Mouse (Mus musculus): ENCODE data around the gene Sipa1l2. TPM values are rescaled to one million over a fixed set of nuclear protein-coding genes. Genes with fewer than 3 reads are reported as not detected.

Gene Sipa1l2
- total and polyA plus RNA-seq, 2 experiments from 2014 or later, result 11.5 to 62.2 TPM

- H3K36me3 ChIP-seq (ENCODE audit: insufficient read depth, low read length), result no peaks in the 10 kb centered on the region
- no peak overlapping the region for H3K4me2 ChIP-seq (ENCODE audit: low read depth, low read length)
- no peaks in the 10 kb centered on the region for H3K9me3 ChIP-seq (ENCODE audit: low read length)
- no peak for ATAC-seq
- no peak overlapping the region for H3K4me3 ChIP-seq (ENCODE audit: low read length)
- 66% methylated on average over 10 of the region's 10 CpGs for WGBS
- TF ChIP-seq CTCF (IDR thresholded peaks at IDR 0.05; ENCODE audit: low read depth), result no peak
- H3K27ac ChIP-seq, result no peak overlapping the region
- no peaks in the 10 kb centered on the region; the same call in 1 of the 2 replicates for H3K4me1 ChIP-seq (ENCODE audit: insufficient read depth, low read length)
- no peaks in the 10 kb centered on the region for H3K27me3 ChIP-seq (ENCODE audit: insufficient read depth, low read length)
- no peak overlapping the region for H3K9ac ChIP-seq (replicated peaks; ENCODE audit: low read length)
- DNase-seq (ENCODE audit: low spot score), result no peak
Measured at GRCm38 (mm10) chr8:125498508-125498907, 71.1 kb downstream of the Sipa1l2 start.

GRCm38 (mm10) chr8:125495545-125495944, 74.1 kb downstream of the Sipa1l2 start:
- no peaks in the 10 kb centered on the region; the same call in 1 of the 2 replicates for H3K4me1 ChIP-seq (ENCODE audit: insufficient read depth, low read length)
- no peak overlapping the region for H3K4me3 ChIP-seq (ENCODE audit: low read length)
- H3K9me3 ChIP-seq (ENCODE audit: low read length), result no peaks in the 10 kb centered on the region
- no peak overlapping the region for H3K9ac ChIP-seq (replicated peaks; ENCODE audit: low read length)
- ATAC-seq, result no peak
- TF ChIP-seq CTCF (IDR thresholded peaks at IDR 0.05; ENCODE audit: low read depth), result no peak
- DNase-seq (ENCODE audit: low spot score), result no peak
- H3K27ac ChIP-seq, result no peak overlapping the region
- H3K36me3 ChIP-seq (ENCODE audit: insufficient read depth, low read length), result peaks cover 16% of the 10 kb centered on the region
- no peaks in the 10 kb centered on the region for H3K27me3 ChIP-seq (ENCODE audit: insufficient read depth, low read length)
- H3K4me2 ChIP-seq (ENCODE audit: low read depth, low read length), result no peak overlapping the region
- 55% methylated on average over 2 of the region's 2 CpGs for WGBS

GRCm38 (mm10) chr8:125493254-125493815, 76.3 kb downstream of the Sipa1l2 start:
- 46% methylated on average over 6 of the region's 6 CpGs for WGBS
- H3K9me3 ChIP-seq (ENCODE audit: low read length), result no peaks in the 10 kb centered on the region
- DNase-seq (ENCODE audit: low spot score) (no peak), ATAC-seq (no peak)
- no peak for TF ChIP-seq CTCF (IDR thresholded peaks at IDR 0.05; ENCODE audit: low read depth)
- no peak overlapping the region for H3K9ac ChIP-seq (replicated peaks; ENCODE audit: low read length)
- H3K4me3 ChIP-seq (ENCODE audit: low read length), result no peak overlapping the region
- no peak overlapping the region for H3K4me2 ChIP-seq (ENCODE audit: low read depth, low read length)
- H3K36me3 ChIP-seq (ENCODE audit: insufficient read depth, low read length), result peaks cover 21% of the 10 kb centered on the region
- H3K4me1 ChIP-seq (ENCODE audit: insufficient read depth, low read length), result no peaks in the 10 kb centered on the region
- no peaks in the 10 kb centered on the region for H3K27me3 ChIP-seq (ENCODE audit: insufficient read depth, low read length)
- no peak overlapping the region for H3K27ac ChIP-seq

GRCm38 (mm10) chr8:125492416-125492815, 77.2 kb downstream of the Sipa1l2 start:
- 86% methylated on average over 11 of the region's 11 CpGs for WGBS
- H3K36me3 ChIP-seq (ENCODE audit: insufficient read depth, low read length), result peaks cover 21% of the 10 kb centered on the region
- no peak overlapping the region for H3K27ac ChIP-seq
- ATAC-seq, result no peak
- no peak overlapping the region for H3K4me2 ChIP-seq (ENCODE audit: low read depth, low read length)
- no peak overlapping the region for H3K4me3 ChIP-seq (ENCODE audit: low read length)
- no peaks in the 10 kb centered on the region for H3K9me3 ChIP-seq (ENCODE audit: low read length)
- no peak for DNase-seq (ENCODE audit: low spot score)
- no peak overlapping the region for H3K9ac ChIP-seq (replicated peaks; ENCODE audit: low read length)
- H3K27me3 ChIP-seq (ENCODE audit: insufficient read depth, low read length), result no peaks in the 10 kb centered on the region
- no peak for TF ChIP-seq CTCF (IDR thresholded peaks at IDR 0.05; ENCODE audit: low read depth)
- H3K4me1 ChIP-seq (ENCODE audit: insufficient read depth, low read length), result no peaks in the 10 kb centered on the region

GRCm38 (mm10) chr8:125488747-125489146, 80.9 kb downstream of the Sipa1l2 start:
- no peak overlapping the region for H3K4me2 ChIP-seq (ENCODE audit: low read depth, low read length)
- H3K9ac ChIP-seq (replicated peaks; ENCODE audit: low read length), result no peak overlapping the region
- DNase-seq (ENCODE audit: low spot score), result no peak
- H3K4me1 ChIP-seq (ENCODE audit: insufficient read depth, low read length), result no peaks in the 10 kb centered on the region
- H3K36me3 ChIP-seq (ENCODE audit: insufficient read depth, low read length), result peaks cover 21% of the 10 kb centered on the region
- 67% methylated on average over 1 of the region's 1 CpGs for WGBS
- H3K27ac ChIP-seq, result no peak overlapping the region
- no peaks in the 10 kb centered on the region for H3K27me3 ChIP-seq (ENCODE audit: insufficient read depth, low read length)
- TF ChIP-seq CTCF (IDR thresholded peaks at IDR 0.05; ENCODE audit: low read depth), result no peak
- ATAC-seq, result no peak
- no peaks in the 10 kb centered on the region for H3K9me3 ChIP-seq (ENCODE audit: low read length)
- H3K4me3 ChIP-seq (ENCODE audit: low read length), result no peak overlapping the region

- WGBS, result 81% methylated on average over 3 of the region's 3 CpGs
- H3K27me3 ChIP-seq (ENCODE audit: insufficient read depth, low read length), result no peaks in the 10 kb centered on the region
- H3K27ac ChIP-seq, result no peak overlapping the region
- H3K36me3 ChIP-seq (ENCODE audit: insufficient read depth, low read length), result peaks cover 12% of the 10 kb centered on the region
- H3K4me2 ChIP-seq (ENCODE audit: low read depth, low read length), result no peak overlapping the region
- DNase-seq (ENCODE audit: low spot score) (no peak), ATAC-seq (no peak)
- H3K4me3 ChIP-seq (ENCODE audit: low read length), result no peak overlapping the region
- no peaks in the 10 kb centered on the region for H3K9me3 ChIP-seq (ENCODE audit: low read length)
- no peak for TF ChIP-seq CTCF (IDR thresholded peaks at IDR 0.05; ENCODE audit: low read depth)
- no peak overlapping the region for H3K9ac ChIP-seq (replicated peaks; ENCODE audit: low read length)
- no peaks in the 10 kb centered on the region for H3K4me1 ChIP-seq (ENCODE audit: insufficient read depth, low read length)
Measured at GRCm38 (mm10) chr8:125485715-125486114, 83.9 kb downstream of the Sipa1l2 start.

GRCm38 (mm10) chr8:125484530-125485196, 84.9 kb downstream of the Sipa1l2 start:
- no peak overlapping the region for H3K4me2 ChIP-seq (ENCODE audit: low read depth, low read length)
- H3K27ac ChIP-seq, result no peak overlapping the region
- DNase-seq (ENCODE audit: low spot score) (no peak), ATAC-seq (no peak)
- no peak for TF ChIP-seq CTCF (IDR thresholded peaks at IDR 0.05; ENCODE audit: low read depth)
- H3K4me1 ChIP-seq (ENCODE audit: insufficient read depth, low read length), result no peaks in the 10 kb centered on the region
- no peak overlapping the region for H3K9ac ChIP-seq (replicated peaks; ENCODE audit: low read length)
- no peak overlapping the region for H3K4me3 ChIP-seq (ENCODE audit: low read length)
- 30% methylated on average over 7 of the region's 7 CpGs for WGBS
- H3K9me3 ChIP-seq (ENCODE audit: low read length), result no peaks in the 10 kb centered on the region
- no peaks in the 10 kb centered on the region for H3K27me3 ChIP-seq (ENCODE audit: insufficient read depth, low read length)
- H3K36me3 ChIP-seq (ENCODE audit: insufficient read depth, low read length), result peaks cover 14% of the 10 kb centered on the region

All from hindbrain, postnatal 0 days (tissue).